Mouse (Mus musculus) megakaryocyte, embryonic 14.5 days (primary cell): ENCODE measurements around the gene Slc6a21.

Experiments
- FLI1 ChIP-seq: IDR thresholded peaks from 2 replicates; pipeline ENCODE4 v1.6.1; 2012; ENCODE audit warnings: low read length, inconsistent platforms, mixed read lengths
- GATA1 ChIP-seq: IDR thresholded peaks from 3 replicates; pipeline ENCODE4 v1.6.1; 2012; ENCODE audit warnings: mixed read lengths, low read length, inconsistent platforms, borderline replicate concordance

DNA sequence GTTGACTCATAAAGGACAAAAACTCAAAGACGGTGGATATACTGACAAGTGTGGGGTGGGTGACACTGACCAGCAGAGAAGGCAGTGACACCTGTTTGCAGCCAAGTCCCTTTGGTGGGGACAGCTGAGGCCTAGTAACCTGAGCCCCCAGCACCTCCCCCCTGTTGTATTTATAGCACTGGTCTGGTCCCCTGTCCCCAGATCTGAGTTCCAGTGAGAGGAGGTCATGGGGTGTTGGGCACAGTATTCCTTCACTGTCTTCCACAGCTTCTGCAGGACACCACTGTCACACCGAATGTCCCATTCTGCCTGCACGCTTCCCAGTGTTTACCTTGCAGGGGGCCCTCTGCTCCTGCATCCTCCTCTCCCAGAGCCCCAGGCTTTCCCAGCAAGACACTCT, 57.3 kb downstream of the Slc6a21 start:
- TF ChIP-seq GATA1: no peak
- TF ChIP-seq FLI1: no peak
